Mouse (Mus musculus) MEL (cell line): ENCODE measurements around the gene Syt8. TPM values are rescaled to one million over a fixed set of nuclear protein-coding genes. Genes with fewer than 3 reads are reported as not detected.

Source experiments
- DNase-seq: peaks from one replicate; pipeline ENCODE4 v3.0.0; 2011; ENCODE audit warnings: low read depth, low spot score
- H3K27ac ChIP-seq: 2 replicates; pipeline ENCODE4 v1.5.1; 2012; ENCODE audit warnings: low read depth, mild to moderate bottlenecking, control low read depth, low read length, moderate library complexity; ENCODE audit not compliant: control insufficient read depth
- H3K27me3 ChIP-seq, 2 experiments: fragments of 150-350 bp in 1 of 2; sonication (generic) in 1 of 2; 2 replicates each; pipeline ENCODE4 v1.6.1; 2012; ENCODE audit warnings: low read length in 2 of 2, mild to moderate bottlenecking in 2 of 2, improper control_type of control experiment in 1 of 2, moderate library complexity in 1 of 2; ENCODE audit not compliant: insufficient read depth in 2 of 2, control insufficient read depth in 1 of 2
- H3K36me3 ChIP-seq, 2 experiments: 2 replicates each; pipeline ENCODE4 v1.6.1; 2012 to 2014; ENCODE audit warnings: low read length in 2 of 2, improper control_type of control experiment in 1 of 2, inconsistent platforms in 1 of 2, mild to moderate bottlenecking in 1 of 2; ENCODE audit not compliant: insufficient read depth in 2 of 2, control insufficient read depth in 1 of 2
- H3K4me1 ChIP-seq, 2 experiments: fragments of 150-350 bp in 1 of 2; sonication (generic) in 1 of 2; 2 replicates each; pipeline ENCODE4 v1.6.1; 2012; ENCODE audit warnings: low read length in 2 of 2, improper control_type of control experiment in 1 of 2, mild to moderate bottlenecking in 1 of 2; ENCODE audit not compliant: insufficient read depth in 2 of 2, control insufficient read depth in 1 of 2
- H3K4me3 ChIP-seq, 2 experiments: fragments of 150-350 bp in 1 of 2; sonication (generic) in 1 of 2; 2 replicates each; pipeline ENCODE4 v1.5.1; 2012; ENCODE audit warnings: low read depth in 2 of 2, low read length in 2 of 2, mild to moderate bottlenecking in 2 of 2, moderate library complexity in 2 of 2, control low read depth in 1 of 2, improper control_type of control experiment in 1 of 2; ENCODE audit not compliant: control insufficient read depth in 1 of 2, insufficient read depth in 1 of 2
- H3K79me2 ChIP-seq: 2 replicates; pipeline ENCODE4 v1.6.1; 2012; ENCODE audit warnings: mild to moderate bottlenecking, low read length, moderate library complexity; ENCODE audit not compliant: control insufficient read depth, poor library complexity, insufficient read depth
- H3K9ac ChIP-seq: 2 replicates; pipeline ENCODE4 v1.6.1; 2012; ENCODE audit warnings: low read depth, mild to moderate bottlenecking, control low read depth, low read length, moderate library complexity; ENCODE audit not compliant: control insufficient read depth, poor library complexity, severe bottlenecking
- H3K9me3 ChIP-seq: fragments of 150-350 bp; sonication (generic); replicated peaks from 2 replicates; pipeline ENCODE4 v1.6.1; 2012; ENCODE audit warnings: mild to moderate bottlenecking, low read length, improper control_type of control experiment, moderate library complexity; ENCODE audit not compliant: insufficient read depth
- BHLHE40 ChIP-seq: IDR thresholded peaks from 2 replicates; pipeline ENCODE4 v1.6.1; 2012; ENCODE audit warnings: low read depth, mild to moderate bottlenecking, inconsistent platforms, low read length, improper control_type of control experiment, borderline replicate concordance
- CHD2 ChIP-seq: IDR thresholded peaks from 2 replicates; pipeline ENCODE4 v1.6.1; 2011; ENCODE audit warnings: low read length, improper control_type of control experiment
- CTCF ChIP-seq, 3 experiments: IDR thresholded peaks in 2 of 3; conservative IDR thresholded peaks in 1 of 3; 2 replicates each; pipeline ENCODE4 v1.5.1; 2011 to 2012; ENCODE audit warnings: low read length in 3 of 3, low read depth in 2 of 3, mild to moderate bottlenecking in 2 of 3, improper control_type of control experiment in 1 of 3, inconsistent platforms in 1 of 3, mixed read lengths in 1 of 3, moderate library complexity in 1 of 3; ENCODE audit not compliant: control insufficient read depth in 1 of 3, insufficient read depth in 1 of 3, poor library complexity in 1 of 3, severe bottlenecking in 1 of 3
- ELF1 ChIP-seq: IDR thresholded peaks from 2 replicates; pipeline ENCODE4 v1.6.1; 2014; ENCODE audit warnings: low read depth, mild to moderate bottlenecking, inconsistent platforms, low read length, improper control_type of control experiment, moderate library complexity
- EP300 ChIP-seq, 2 experiments: IDR thresholded peaks; 2 replicates each; pipeline ENCODE4 v1.6.1; 2011; ENCODE audit warnings: improper control_type of control experiment in 2 of 2, low read length in 2 of 2, low read depth in 1 of 2, mild to moderate bottlenecking in 1 of 2
- ETS1 ChIP-seq: IDR thresholded peaks from 2 replicates; pipeline ENCODE4 v1.6.1; 2012; ENCODE audit warnings: low read depth, mild to moderate bottlenecking, inconsistent platforms, low read length, improper control_type of control experiment, moderate library complexity
- GABPA ChIP-seq: IDR thresholded peaks from 2 replicates; pipeline ENCODE4 v1.6.1; 2012; ENCODE audit warnings: low read depth, mild to moderate bottlenecking, inconsistent platforms, low read length, improper control_type of control experiment, moderate library complexity
- GATA1 ChIP-seq: IDR thresholded peaks from 2 replicates; pipeline ENCODE4 v1.6.1; 2011; ENCODE audit warnings: low read depth, low read length, improper control_type of control experiment
- HCFC1 ChIP-seq: IDR thresholded peaks from 2 replicates; pipeline ENCODE4 v1.6.1; 2012; ENCODE audit warnings: low read depth, mild to moderate bottlenecking, inconsistent platforms, low read length, improper control_type of control experiment, moderate library complexity
- KAT2A ChIP-seq: conservative IDR thresholded peaks from 2 replicates; pipeline ENCODE4 v1.6.1; 2012; ENCODE audit warnings: low read depth, low read length, improper control_type of control experiment, inconsistent platforms
- MAX ChIP-seq: IDR thresholded peaks from 2 replicates; pipeline ENCODE4 v1.6.1; 2011; ENCODE audit warnings: low read length, improper control_type of control experiment
- MEF2A ChIP-seq: IDR thresholded peaks from 2 replicates; pipeline ENCODE4 v1.6.1; 2014; ENCODE audit warnings: low read depth, mild to moderate bottlenecking, inconsistent platforms, low read length, improper control_type of control experiment; ENCODE audit not compliant: poor library complexity, insufficient replicate concordance, severe bottlenecking; ENCODE audit errors: extremely low read depth
- NELFE ChIP-seq: IDR thresholded peaks from 2 replicates; pipeline ENCODE4 v1.6.1; 2011; ENCODE audit warnings: low read depth, low read length, improper control_type of control experiment
- RCOR1 ChIP-seq: IDR thresholded peaks from 2 replicates; pipeline ENCODE4 v1.6.1; 2012; ENCODE audit warnings: low read depth, mild to moderate bottlenecking, inconsistent platforms, low read length, improper control_type of control experiment
- TCF12 ChIP-seq: IDR thresholded peaks from 2 replicates; pipeline ENCODE4 v1.6.1; 2014; ENCODE audit warnings: low read depth, mild to moderate bottlenecking, inconsistent platforms, low read length, improper control_type of control experiment, moderate library complexity
- USF1 ChIP-seq: IDR thresholded peaks from 2 replicates; pipeline ENCODE4 v1.6.1; 2014; ENCODE audit warnings: low read depth, mild to moderate bottlenecking, inconsistent platforms, low read length, improper control_type of control experiment, moderate library complexity
- ZC3H11A ChIP-seq: IDR thresholded peaks from 2 replicates; pipeline ENCODE4 v1.6.1; 2012; ENCODE audit warnings: low read depth, mild to moderate bottlenecking, inconsistent platforms, low read length, improper control_type of control experiment
- ZKSCAN1 ChIP-seq: IDR thresholded peaks from 2 replicates; pipeline ENCODE4 v1.6.1; 2012; ENCODE audit warnings: low read depth, mild to moderate bottlenecking, inconsistent platforms, low read length, improper control_type of control experiment, moderate library complexity
- ZMIZ1 ChIP-seq: IDR thresholded peaks from 2 replicates; pipeline ENCODE4 v1.6.1; 2012; ENCODE audit warnings: low read depth, mild to moderate bottlenecking, inconsistent platforms, low read length, improper control_type of control experiment, moderate library complexity
- ZNF384 ChIP-seq: IDR thresholded peaks from 2 replicates; pipeline ENCODE4 v1.6.1; 2012; ENCODE audit warnings: low read depth, mild to moderate bottlenecking, inconsistent platforms, low read length, improper control_type of control experiment
- polyA plus RNA-seq, 2 experiments: library from polyadenylated mRNA; stranded (reverse) in 1 of 2; unstranded in 1 of 2; fragments of >175 nt in 1 of 2; fragments of >200 nt in 1 of 2; gene quantifications; 2 replicates each; pipeline versions ENCODE4 v1.2.1 to v1.2.4; 2012; ENCODE audit warnings: low replicate concordance in 2 of 2, low read depth in 1 of 2; ENCODE audit not compliant: insufficient read length in 2 of 2, insufficient read depth in 1 of 2, missing spikeins in 1 of 2
- total RNA-seq: library from RNA; depleted of rRNA; stranded (reverse); fragments of 300-350 nt; gene quantifications from 2 replicates; pipeline ENCODE4 v1.2.3, GENCODE M21; 2012

The Syt8 gene
- total and polyA plus RNA-seq, 3 experiments, result not detected

DNA sequence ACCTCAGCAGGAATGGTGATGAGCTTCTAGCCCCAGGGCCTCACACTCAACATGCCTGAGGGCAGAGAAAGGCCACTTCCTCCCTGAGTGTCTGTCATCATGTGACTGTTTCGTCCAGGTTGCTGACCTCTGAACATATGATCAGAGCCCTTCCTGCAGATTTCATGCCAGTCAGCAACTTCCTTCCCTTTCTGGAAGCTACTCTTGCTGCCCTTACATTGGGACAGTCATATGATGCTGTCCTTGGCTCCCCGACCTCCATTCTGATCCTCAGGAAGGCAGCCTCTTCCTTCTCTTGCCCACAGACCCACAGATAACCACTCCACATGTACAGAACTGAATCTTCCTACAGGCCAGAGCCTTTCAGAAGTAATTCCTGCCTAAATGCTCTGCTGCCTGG, 36.6 kb upstream of the Syt8 start:
- Histone ChIP-seq H3K4me3 (no peak overlapping the region), H3K27me3 (no peaks in the 10 kb centered on the region), H3K9me3 (no peaks in the 10 kb centered on the region), H3K79me2 (no peaks in the 10 kb centered on the region), H3K27ac (no peak overlapping the region), H3K9ac (no peak overlapping the region), H3K36me3 (peaks cover 0 to 39% of the 10 kb centered on the region in 2 experiments; a peak in 2 of 4 replicates), H3K4me1 (peaks cover 26 to 59% of the 10 kb centered on the region in 2 experiments)
- no peak for DNase-seq
- TF ChIP-seq ZKSCAN1 (no peak), TCF12 (no peak), GABPA (no peak), MAX (no peak), CTCF (IDR thresholded peaks at IDR 0.05 in 2 of 3, conservative IDR thresholded peaks at IDR 0.05 in 1 of 3; ENCODE audit: control insufficient read depth in 1 of 3, insufficient read depth in 1 of 3, low read depth in 2 of 3, low read length in 3 of 3, poor library complexity in 1 of 3, severe bottlenecking in 1 of 3) (no peak), KAT2A (no peak), BHLHE40 (no peak), EP300 (IDR thresholded peaks at IDR 0.05; ENCODE audit: low read depth in 1 of 2, low read length in 2 of 2) (no peak), ETS1 (no peak), GATA1 (no peak), NELFE (no peak)

GRCm38 (mm10) chr7:142399250-142399649, 35.4 kb upstream of the Syt8 start:
- H3K27ac ChIP-seq, result no peak overlapping the region
- peaks cover 0 to 35% of the 10 kb centered on the region in 2 experiments; a peak in 2 of 4 replicates for H3K36me3 ChIP-seq
- H3K79me2 ChIP-seq, result no peaks in the 10 kb centered on the region
- peak; percentile 43; the same call in 1 of the 2 replicates for TF ChIP-seq ETS1
- peak; percentile 36 to 81; a peak in 3 of 4 replicates for TF ChIP-seq EP300 (IDR thresholded peaks at IDR 0.05; ENCODE audit: low read depth in 1 of 2, low read length in 2 of 2)
- TF ChIP-seq ZMIZ1, result no peak
- TF ChIP-seq HCFC1, result 0 out of 2 replicates have a peak, but pooled peaks have one; percentile 18
- no peak for TF ChIP-seq USF1
- TF ChIP-seq ELF1, result peak; percentile 58; the same call in 1 of the 2 replicates
- TF ChIP-seq RCOR1, result 0 out of 2 replicates have a peak, but pooled peaks have one; percentile 30
- TF ChIP-seq MEF2A, result no peak
- TF ChIP-seq ZC3H11A, result no peak
- peak; percentile 100 for TF ChIP-seq ZNF384
- TF ChIP-seq CHD2, result no peak
- peak; percentile 27; the same call in 1 of the 2 replicates for TF ChIP-seq GATA1
- H3K4me3 ChIP-seq, result no peak overlapping the region
- no peaks in the 10 kb centered on the region for H3K9me3 ChIP-seq
- H3K27me3 ChIP-seq, result no peaks in the 10 kb centered on the region
- H3K4me1 ChIP-seq, result peaks cover 21 to 56% of the 10 kb centered on the region in 2 experiments
- no peak overlapping the region for H3K9ac ChIP-seq
- DNase-seq, result peak; percentile 82
